Mouse (Mus musculus) mesoderm, embryonic 11.5 days (tissue): Measurements from ENCODE around the gene Mark3.

Source experiments
- DNase-seq: peaks from one replicate; pipeline ENCODE4 v3.0.0-alpha.2; 2012; ENCODE audit warnings: low read depth, low spot score

The Mark3 gene

DNA sequence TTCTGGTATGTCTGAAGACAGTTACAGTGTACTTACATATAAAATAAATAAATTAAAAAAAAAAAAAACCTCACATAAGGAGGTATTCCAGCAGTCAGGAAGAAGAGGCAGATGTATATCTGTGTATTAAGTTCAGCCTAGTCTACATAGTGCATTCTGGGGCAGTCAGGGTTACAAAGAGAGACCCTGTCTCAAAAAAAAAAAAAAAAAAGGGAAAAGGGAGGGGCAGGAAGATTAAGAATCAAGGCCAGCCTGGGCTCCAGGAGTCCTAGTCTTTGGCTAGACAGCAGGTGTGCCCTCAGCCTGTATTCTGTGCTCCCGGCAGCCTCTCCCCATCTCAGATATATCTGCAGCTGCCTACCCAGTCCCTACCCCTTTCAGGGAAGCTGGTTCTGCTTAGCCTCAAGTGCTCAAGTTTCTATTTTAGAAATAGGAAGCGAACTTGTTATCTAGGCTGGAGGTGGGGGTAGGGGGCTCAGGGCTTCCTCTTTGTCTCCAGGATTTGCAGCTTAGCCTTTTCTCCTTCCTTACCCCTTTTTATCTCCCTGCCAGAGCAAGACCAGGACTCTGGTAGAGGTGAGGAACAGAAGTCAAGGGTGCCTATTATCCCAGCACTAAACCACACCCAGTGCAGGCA lies 100.6 kb downstream of the Mark3 start:
- no peak for DNase-seq

DNA sequence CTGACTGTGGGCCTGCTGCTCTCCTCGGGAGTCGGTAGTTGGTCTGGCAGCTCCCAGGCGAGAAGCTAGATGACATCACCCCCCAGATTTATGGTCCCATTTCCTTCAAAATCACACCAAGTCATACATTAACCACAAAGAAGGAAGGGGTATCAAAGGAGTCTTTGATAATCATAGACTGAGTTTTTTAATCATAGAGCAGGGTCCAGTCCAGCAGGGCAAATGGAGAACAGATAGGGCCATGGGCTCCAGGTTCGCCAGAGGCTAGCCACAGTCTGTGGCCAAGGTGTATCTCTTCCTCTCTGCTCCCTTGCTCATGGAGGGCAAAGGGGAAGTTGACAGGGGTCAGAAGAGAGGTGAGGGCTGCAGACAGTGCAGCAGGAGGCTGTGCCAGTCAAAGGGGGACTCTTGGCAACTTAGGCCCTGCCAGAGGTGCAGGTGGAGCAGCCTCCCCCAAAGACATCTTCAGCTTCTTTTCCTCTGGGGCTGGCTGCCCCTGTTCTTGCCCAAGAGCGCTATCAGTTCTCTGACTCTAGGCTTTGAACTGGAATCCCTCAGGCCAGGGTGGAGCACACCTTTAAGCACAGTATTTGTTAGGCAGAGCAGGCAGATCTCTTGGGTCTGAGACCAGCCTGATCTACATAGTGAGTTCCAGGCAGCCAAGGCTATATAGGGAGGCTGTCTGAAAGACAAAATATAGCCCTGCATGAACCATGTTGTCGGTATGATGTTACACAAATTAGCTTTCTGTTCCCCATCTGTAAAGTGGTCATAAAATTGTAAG lies 101.7 kb downstream of the Mark3 start:
- DNase-seq: no peak

DNA sequence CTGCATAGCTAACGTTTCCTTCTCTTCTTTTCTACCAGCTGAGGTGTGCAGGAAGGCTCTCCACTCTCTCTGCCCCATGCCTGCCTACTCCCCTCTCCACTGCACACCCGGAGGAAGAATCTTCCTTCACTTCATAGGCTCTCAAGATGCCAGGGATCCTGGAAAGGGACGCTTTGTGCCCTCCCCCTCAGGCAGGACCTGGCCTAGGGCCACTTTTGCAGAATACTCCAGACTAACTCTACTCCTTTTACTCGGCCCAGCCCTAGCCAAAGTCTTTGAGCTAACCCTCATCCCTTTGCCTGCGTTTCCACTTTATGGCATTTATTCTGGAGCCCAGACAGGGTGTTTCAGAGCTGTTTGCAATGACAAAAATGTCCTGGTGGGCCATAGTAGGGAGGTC lies 103.1 kb downstream of the Mark3 start:
- no peak for DNase-seq

DNA sequence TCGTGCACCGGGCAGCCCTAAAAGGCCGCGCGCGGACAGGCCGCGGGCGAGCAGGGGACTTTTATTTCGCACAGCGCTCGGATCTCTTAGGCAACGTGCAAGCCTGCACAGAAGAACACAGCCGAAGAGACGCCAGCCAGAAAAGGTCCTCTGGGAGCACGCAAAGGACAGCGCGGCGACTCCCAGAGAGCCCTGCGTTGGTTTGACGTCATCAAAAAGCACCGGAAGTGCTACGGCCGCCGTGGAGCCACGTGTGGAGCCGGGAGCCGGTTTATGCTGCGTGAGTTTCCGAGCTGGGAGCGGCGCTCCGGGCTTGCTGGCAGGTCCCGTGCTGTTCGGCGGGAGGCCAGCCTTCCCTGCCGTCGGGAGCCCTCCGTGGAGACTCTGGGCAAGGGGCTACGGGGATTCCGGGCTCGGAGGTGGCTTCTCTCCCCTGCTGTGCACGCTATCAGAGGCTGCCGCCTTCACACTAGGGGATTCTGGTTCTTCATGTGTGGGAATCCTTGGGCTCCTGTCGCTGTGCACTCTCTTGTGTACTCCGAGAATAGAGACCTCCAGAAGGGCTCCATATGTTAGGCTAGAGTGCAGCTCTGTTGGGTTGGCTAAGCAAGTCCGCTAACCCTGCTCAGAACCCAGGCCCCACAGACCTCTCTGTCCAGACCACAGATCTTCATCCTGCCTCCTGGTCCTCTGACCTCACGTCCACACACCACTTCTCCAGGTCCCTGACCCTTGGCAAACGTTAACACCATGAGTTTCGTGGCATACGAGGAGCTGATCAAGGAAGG lies 103.8 kb downstream of the Mark3 start, which contains the start of gene Trmt61a:
TSS of gene Trmt61a (plus strand) at position 224 of the 788 bp plus-strand sequence.
- DNase-seq: peak; percentile 95

DNA sequence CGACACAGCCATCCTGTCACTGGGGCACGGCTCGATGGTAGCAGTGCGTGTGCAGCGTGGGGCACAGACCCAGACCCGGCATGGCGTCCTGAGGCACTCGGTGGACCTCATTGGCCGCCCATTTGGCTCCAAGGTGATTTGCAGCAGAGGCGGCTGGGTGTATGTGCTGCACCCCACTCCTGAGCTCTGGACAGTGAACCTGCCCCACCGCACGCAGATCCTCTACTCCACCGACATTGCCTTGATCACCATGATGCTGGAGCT lies 104.3 kb downstream of the Mark3 start:
- no peak for DNase-seq

DNA sequence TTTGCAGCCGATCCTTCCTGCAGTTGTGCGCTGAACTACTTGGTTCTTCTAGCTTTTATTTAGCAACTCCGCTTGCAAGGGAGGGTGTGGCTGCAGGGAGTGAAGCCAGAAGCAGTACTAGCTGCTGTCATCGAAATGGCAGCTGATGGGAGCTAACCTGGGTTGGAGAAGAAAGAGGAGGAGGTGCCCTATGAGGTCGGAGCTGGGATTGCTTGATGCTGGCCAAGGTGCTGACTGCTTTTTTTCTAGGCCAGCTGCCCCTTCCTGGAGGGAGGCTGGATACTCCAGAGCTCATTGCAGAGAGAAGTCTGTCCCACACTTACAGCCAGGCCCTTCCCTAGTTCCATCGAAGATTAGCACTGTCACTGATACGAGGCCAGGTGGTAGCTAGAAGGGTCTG lies 104.7 kb downstream of the Mark3 start:
- no peak for DNase-seq

DNA sequence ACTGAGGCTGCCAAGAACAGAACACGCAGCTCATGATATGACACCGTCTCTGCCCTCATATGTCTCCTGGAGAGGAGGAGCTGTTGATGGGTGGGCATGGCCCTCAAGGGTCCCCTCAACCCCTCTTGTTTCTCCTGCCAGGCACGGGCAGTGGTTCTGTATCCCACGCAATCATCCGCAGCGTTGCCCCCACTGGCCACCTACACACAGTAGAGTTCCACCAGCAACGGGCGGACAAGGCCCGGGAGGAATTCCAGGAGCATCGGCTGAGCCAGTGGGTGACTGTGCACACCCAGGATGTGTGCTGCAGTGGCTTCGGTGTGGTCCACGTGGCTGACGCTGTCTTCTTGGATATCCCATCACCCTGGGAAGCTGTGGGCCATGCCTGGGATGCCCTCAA lies 106.3 kb downstream of the Mark3 start:
- no peak for DNase-seq

DNA sequence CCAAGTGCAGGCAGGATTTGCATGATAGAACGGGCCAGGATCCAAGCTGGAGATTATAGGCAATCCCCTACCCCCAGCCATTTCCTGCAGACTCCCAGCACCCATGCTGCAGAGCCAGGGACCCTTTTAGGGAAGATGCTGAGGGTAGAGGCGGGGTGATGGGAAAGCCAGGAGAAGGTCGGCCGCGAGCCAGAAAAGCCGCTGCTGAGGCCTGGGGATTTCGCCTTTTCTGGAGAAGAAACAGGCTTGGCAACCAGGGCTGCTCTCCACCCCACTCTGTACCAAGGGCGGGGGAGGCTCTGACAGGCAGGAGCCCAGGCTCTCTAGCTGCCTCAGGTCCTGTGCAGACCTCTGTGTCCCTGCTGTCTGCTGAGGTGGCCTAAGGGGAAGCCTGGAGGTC lies 107.0 kb downstream of the Mark3 start:
- DNase-seq: no peak

DNA sequence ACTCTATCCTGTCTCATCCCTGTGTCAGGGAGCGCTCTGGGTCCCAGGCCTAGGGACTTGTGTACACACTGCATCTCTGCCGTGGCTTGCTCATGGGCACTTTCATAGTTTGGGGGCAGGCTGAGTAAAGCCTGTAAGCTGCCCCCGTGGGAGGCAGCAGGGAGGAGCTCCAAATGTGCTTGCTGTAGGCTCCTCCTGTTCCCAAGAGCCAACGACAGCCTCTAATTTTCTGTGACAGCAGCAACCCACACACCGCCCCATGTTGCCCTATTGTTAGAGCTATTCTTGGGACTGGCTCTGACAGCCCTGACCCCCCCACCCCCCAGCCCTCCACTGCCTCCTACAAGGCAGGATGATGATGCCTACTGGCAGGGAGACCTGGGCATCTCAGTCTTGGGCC lies 107.7 kb downstream of the Mark3 start:
- DNase-seq: no peak

DNA sequence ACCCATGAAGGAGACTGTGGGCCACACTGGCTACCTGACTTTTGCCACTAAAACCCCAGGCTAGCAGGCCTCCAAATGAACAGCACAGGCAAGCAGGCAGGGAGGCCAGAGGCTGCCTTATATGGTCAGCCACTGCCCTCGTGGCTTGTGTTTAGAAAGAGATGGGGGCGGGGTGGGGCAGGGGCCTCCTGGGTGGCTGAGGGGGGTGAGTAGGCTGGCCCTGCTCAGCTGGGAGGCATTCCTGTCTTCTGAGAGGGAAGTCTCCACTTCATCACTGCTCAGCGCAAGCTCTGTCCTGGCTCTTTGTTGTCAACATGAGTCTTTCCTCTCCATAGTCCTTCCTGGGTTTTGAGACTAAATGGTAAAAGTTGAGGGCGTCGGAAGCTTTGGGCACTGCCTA lies 108.5 kb downstream of the Mark3 start:
- DNase-seq: no peak

DNA sequence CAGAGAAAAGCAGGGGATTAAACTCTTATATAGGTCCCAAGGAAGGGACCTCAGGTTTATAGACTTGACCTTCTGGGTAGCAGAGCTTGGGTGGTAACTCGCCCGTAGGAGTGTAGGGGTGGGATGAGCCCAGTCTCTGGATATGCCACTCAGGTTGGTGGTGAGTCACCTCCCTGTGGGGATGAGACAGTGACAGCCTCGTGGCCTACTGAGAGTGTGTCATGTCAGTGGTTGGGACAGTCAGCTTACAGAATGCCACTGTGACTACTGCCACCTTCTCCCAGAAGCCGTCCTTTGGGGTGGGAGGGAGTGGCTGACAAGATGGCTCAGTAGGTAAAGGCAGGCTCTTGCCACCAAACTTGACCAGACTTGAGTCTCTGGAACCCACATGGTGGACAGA lies 112.1 kb downstream of the Mark3 start:
- DNase-seq: no peak

DNA sequence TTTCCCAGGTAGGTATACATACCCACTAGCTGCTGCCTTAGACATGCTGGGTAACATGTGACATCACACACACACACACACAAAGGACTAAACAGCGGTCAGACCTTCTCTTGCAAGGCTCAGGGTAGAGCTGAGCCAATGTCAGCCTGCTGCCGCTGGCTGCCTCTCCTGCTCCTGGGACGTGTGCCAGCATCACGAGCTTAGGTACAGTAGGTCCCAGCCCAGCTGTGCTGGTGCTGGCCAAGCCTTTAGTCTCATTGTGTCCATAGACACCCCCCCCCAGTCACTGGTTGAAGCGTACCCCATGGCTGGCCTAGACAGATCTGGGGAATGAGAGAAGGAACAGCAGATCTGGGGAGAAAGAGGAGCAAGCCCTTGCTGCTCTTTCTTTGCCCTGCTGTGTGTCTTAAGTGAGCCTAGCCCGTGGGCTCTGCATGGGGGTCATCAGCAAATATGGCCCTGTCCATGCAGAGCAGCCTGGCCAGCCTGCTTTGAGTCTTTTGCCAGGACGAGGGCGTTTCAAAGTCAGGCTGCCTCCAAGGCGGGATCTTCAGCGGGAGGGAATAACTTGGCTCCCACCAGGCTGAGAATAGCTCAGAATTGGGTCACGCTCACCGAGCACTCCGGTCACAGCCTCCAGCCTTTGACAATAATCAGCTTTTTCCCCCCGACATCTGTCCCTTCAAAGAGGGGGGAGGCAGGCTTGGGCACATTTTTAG lies 113.2 kb downstream of the Mark3 start:
- no peak for DNase-seq

DNA sequence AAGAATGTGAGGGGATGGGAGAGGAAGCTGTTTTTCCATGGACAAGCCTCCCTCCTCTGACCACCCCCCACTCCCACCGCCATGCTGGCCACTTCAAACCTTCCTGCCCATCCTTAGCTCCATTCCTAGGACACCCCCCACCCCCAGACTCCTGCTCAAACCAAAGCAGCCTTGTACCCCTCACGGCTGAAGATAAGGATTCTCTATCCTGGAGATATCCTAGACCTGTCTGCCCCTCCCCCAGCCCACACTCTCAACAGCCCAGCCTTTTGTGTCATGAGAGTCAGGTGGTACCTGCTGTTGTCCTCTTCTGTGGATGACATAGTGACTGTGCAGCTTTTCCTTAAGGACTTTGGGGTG lies 113.7 kb downstream of the Mark3 start:
- no peak for DNase-seq

DNA sequence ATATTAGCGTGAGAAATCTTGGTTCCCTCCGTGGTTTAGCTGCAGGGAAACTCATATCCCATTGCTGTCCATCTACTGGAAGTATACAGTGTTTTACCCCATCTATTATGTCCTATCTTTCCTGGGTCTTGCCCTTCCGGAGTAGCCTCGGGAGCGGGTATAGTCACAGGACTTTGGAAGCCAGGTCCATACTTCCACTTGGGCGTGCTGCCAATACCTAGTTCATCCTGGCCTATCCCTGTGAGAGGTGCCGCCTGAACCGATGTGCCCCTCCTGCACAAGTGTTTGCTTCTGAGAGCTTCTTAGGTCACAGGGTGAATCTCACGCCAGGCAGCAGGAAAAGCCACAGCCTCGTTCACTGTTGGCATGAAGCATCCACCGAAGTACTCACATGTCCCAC lies 115.1 kb downstream of the Mark3 start:
- DNase-seq: no peak

DNA sequence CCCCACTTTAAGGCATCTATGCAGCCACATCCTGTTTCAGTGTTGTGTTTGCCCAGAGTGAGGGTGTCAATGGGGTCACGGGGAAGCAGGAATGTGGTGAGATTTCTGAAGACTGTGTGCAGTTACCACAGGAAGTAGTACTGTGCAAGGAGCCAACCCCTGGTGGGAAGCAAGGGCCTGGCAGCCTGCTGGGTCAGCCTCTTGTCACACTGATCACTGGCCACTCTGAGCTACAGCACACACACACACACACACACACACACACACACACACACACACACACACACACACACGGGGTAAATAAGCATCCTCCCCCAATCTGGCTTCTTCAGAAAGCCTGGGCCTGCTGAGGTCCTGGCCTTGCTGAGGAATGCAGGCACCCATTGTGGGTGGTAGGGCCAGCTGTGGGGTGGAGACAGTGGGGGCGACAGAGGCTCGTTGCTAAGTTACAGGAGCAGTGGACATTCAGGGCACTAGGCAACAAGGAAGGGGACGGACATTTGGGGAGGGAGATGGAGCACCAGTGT lies 117.1 kb downstream of the Mark3 start:
- peak; percentile 84 for DNase-seq

DNA sequence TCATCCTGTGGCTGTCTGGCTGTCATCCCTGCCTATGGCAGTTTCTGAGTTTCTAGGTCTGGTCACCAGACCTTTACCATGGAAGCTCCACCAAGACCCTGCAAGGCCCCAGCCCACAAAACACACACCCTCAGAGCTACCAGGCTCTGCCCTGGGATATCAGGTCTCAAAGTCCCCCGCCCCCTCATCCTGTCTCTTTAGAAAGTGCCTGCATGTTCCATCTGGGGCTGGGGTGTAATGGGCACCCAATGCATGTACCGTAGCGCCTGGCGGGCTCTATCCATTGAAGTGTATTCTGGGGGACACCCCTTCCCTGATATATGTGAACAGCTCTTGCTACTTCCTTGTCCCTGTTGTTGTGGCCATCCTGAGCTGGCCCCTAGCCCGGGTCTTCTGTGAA lies 118.6 kb downstream of the Mark3 start:
- no peak for DNase-seq

DNA sequence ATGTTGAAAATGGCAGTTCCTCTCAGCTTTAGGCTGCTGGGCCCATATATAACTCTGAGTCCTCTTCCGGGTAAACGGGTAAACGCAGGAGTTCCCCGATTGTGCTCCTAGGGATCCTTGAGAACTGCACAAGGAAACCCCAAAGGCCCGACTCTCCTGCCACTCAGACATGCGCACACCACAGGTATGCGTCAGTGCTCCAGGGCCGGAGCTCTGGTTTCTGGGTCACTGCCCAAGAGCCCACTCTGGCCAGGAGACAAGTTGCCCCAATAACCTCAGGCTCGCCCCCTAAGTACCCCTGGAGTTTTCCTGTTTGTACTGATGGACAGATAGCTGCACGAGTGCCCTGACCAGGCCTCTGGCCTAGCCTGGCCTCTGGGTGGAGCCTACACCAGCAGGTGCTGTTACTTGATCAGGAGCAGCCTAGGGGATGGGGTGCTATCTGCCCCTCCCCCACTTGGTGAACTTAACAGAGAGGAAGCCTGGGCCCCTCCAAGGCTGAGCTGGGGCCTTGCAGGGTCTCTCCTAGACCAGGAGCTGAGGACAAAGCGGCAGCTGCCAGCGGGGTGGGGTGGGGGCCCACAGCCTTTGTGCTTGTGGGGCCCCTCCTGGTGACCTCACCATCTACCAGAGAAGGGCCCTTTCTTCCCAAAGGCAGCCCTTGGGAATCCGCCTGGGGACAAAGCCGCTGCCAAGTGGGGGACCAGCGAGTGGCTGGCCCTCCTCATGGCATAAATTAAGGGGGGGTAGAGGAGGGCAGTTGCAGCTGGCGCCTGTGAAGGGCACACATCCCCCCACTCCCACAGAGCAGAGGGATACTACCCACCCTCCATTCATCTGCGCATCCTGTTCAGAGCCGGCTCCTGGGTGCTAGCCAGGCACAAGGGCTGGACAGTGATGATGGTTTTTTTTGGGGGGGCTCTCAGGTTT lies 119.3 kb downstream of the Mark3 start:
- peak; percentile 78 for DNase-seq

DNA sequence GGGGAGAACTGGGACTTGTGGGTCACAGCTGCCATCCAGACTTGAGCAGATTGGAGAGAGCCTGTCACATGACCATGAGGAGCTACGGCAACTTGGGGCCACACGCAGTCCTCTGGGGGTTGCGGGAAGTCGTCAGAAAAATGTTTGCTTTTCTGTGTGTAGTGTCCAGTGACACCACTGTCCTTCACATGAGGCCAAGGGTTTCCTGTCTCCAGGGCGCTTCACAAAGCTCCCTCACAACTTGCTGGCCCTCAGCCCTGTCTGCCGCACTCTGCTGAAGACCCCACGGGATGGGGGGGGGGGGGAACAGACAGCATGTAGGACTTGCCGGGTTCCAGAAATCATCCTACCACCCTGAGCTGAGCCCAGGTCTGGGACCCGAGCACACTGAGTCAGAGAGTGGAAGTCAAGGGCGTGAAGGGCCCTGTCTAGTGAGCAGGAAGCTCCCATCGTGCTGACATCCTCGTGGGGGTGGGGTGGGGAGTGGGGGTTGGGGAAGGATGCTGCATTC lies 120.0 kb downstream of the Mark3 start:
- no peak for DNase-seq

DNA sequence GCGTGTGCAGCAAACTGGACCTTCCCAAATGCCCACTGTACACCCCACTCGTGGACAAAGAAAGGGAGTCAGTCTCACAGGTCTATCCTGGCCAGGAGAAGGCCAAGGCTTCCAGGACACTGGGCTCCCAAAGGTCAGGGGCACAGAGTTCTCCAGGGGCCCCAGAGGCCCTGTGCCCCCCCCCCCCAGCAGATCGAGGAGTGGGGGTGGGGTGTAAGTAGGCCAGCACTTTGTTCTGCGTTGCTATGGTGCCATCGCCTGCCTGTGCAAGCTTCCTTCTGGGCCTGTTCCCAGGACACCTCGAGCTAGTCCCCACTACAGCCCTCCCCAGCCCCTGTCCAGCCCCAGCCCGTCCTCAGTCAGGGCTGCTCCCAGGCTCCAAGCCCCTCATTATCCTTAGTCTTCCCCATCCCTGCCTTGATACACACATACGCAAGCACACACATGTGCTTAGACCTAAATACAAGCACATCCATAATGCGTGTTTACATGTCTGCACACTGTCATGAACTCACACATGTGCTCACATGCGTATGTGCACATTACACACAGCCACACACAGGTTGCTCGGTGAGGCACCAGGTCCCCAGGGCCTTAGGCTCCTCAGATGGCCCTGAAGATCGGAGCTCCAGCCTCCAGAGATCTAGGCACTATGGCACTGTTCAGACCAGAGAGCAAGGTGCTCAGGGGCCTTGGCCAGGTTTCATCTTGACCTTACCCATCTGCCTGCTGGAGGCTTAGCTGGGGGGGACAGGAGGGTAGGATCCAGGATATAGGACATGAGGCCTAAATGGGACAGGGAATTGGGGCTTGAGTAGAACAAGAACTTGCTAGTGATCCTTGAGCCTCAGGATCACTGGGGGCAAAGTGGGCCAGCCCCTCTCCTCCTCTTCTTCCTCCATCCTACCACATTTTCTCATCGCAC lies 120.8 kb downstream of the Mark3 start:
- DNase-seq: peak; percentile 45

DNA sequence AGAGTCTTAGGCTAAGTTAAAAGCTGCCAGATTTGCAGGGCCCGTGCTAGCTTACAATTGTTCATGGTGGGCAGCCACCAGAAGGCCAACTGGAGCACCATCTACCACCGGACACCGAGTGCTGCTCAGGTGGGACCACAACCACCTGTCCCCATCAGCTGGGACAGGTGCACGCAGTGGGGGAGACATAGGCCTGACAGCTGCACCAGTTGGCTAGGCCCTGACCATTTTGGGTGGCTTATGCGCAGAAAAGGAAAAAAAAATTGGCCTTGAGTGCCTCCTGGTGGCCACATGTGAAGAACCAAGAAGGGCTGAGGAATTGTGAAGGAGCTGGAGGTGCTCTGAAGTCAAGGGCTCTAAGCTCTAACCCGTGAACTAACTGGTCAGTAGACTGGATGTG lies 121.9 kb downstream of the Mark3 start:
- DNase-seq: peak; percentile 79
